Mouse (Mus musculus): ENCODE data around the gene H2al1n. TPM values are rescaled to one million over a fixed set of nuclear protein-coding genes. Genes with fewer than 3 reads are reported as not detected.
"Not testable (repeated sequence)": the region's sequence is repeated elsewhere in the genome, so short reads cannot be mapped to it uniquely, and the experiment has no call there.

The H2al1n gene
- polyA plus RNA-seq (2016; fragmentation: Nextera tagmentation; extraction: Ambion mirVana) = not detected in 2 replicates

DNA sequence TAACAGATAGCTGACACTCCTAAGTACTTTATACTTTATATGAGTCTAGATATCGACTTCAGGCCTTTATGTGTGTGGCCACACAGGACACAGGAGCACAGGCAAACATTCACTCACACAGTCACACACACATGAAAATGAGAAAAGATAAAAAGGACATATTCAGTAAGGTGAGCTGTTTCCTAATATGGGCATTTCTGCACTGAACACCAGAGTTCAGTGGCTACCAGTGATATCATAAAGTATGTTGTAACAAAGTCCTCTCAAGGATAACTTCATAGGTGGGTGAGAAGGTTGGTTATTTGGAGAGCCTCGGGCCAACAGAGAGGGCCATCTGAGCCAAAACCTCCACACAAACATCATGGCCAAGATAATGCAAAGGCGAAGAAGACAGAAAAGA lies at the start of gene H2al1n:
Gene H2al1n, plus strand, starts transcription at position 301 of the 400 bp plus-strand sequence.
- not testable (repeated sequence) for H3K4me1 ChIP-seq; H3K27ac ChIP-seq (replicated peaks); H3K4me3 ChIP-seq; H3K36me3 ChIP-seq (replicated peaks); H3K9me3 ChIP-seq; DNase-seq (ENCODE audit: low spot score); H3K27me3 ChIP-seq (replicated peaks; ENCODE audit: low read depth, poor library complexity, severe bottlenecking)
- WGBS = 87% methylated on average over 3 of the region's 3 CpGs

DNA sequence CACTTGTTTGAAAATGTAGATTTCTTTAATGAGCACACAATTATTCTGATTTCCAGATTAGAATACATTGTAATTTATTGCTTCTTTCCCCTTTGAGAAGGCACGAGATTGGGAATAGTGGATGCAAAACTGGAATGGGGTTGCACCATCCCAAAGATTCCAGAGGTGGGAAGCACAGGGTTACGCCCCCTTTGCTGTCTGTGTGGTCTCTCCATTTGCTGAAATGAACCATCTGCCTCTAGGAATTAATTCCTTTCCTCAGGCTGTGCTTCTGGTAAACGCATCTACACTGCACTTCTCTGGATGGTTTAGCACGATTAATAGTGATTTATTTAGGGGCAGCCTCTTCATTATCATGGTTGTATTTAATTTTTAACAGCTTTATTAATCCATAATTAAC lies 11.7 kb upstream of the H2al1n start:
- no peak for DNase-seq (ENCODE audit: low spot score)
- Histone ChIP-seq H3K9me3 (no peaks in the 10 kb centered on the region), H3K27ac (replicated peaks) (no peak overlapping the region), H3K4me1 (no peaks in the 10 kb centered on the region), H3K36me3 (replicated peaks) (no peaks in the 10 kb centered on the region), H3K4me3 (no peak overlapping the region), H3K27me3 (replicated peaks; ENCODE audit: low read depth, poor library complexity, severe bottlenecking) (no peaks in the 10 kb centered on the region)
- WGBS = 74% methylated on average over 4 of the region's 4 CpGs

DNA sequence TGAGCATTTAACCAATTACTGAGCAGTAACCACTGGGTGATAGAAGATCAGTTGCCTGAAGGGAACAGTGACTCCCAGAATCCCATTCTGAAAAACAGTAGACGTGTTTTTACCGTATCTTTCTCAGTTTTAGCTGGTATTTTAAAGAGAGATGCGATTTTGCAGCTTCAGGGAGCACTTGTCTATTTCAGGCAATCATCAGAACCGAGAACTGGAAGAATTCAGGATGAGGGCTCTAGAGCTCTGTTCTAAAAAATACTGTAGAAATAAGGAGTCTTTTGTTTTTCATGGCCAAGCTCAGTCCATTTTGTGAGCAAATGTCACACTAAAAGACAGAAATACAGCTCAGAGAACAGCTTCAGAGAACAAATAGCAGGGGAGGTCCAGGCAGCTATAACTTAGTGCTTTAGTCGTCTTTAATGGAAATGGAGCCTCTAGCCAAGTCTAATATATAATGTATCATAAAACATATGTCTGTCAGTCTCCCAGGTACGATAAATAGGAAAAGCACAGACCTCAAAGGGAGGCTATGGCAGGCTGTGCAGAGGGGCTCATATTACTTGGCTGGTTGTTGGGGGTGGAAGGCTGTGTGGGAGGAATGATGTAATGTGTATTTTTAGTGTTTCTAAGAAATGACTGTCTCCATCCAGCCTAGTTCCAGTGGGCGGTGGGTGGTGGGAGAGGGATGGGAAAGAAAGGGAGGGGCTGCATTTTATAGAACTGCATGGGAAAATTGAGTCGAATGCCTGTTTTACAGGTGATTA lies 4.7 kb upstream of the H2al1n start:
- DNase-seq (ENCODE audit: low spot score) = peak; percentile 10
- H3K4me1 ChIP-seq = no peaks in the 10 kb centered on the region
- no peaks in the 10 kb centered on the region for H3K27me3 ChIP-seq (replicated peaks; ENCODE audit: low read depth, poor library complexity, severe bottlenecking)
- no peak overlapping the region for H3K27ac ChIP-seq (replicated peaks)
- WGBS = 70% methylated on average over 8 of the region's 8 CpGs
- H3K4me3 ChIP-seq = no peak overlapping the region
- H3K9me3 ChIP-seq = no peaks in the 10 kb centered on the region
- no peaks in the 10 kb centered on the region for H3K36me3 ChIP-seq (replicated peaks)

DNA sequence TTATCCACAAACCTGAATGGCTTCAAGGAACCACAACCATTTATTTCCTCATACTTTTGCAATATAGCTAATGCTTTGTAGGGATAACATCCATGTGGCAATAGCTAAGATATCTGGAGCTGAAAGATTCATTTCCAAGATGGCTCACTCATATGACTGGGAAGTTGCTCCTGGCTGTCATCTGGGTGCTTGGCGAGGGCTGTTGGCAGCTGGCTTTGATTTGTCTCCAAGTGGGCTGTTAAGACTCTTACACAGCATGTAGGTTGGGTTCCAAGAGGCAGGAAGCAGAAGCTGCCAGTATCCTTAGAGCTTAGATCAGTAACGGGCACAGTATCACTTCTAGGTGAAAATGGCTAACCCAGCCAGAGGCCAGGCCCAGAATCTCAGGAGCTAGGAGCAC lies 18.3 kb downstream of the H2al1n start:
- Histone ChIP-seq H3K27ac (replicated peaks) (no peak overlapping the region), H3K36me3 (replicated peaks) (no peaks in the 10 kb centered on the region), H3K27me3 (replicated peaks; ENCODE audit: low read depth, poor library complexity, severe bottlenecking) (no peaks in the 10 kb centered on the region), H3K9me3 (0 out of 2 replicates have a peak, but pooled peaks cover 3% of the 10 kb centered on the region), H3K4me3 (no peak overlapping the region), H3K4me1 (no peaks in the 10 kb centered on the region)
- no peak for DNase-seq (ENCODE audit: low spot score)
- WGBS = 69% methylated on average over 2 of the region's 2 CpGs

DNA sequence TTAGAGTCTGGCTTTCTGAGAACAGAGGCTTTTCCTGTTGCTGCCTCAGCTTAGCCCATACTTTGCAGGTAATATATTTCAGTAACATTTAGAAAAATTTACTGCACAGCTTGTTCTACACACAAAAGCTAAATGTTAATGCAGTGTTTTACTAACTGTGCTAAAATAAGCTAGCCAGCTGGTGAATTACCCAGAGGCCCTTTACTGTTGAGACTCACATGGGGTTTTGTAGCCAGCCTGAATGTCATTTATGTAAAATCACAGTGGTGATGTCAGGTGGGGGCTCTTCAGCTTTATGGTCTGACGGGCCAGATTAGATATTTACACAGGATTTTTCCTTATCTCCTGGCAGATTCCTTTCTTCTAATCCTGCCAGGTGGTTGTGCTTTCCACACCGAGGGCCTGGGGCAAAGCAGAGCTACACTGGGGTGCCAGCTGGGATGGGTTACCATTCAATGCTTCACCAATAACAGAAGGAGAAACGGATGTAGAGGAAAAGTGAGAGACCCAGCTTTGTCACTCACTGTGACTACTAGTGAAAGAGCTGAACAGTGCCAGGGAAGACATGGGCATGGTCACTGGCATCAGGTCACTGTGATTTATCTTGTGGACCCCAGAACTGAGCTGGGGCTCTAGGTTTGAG lies 48.8 kb downstream of the H2al1n start:
- H3K4me1 ChIP-seq = no peaks in the 10 kb centered on the region
- WGBS = 63% methylated on average over 3 of the region's 3 CpGs

More for the DNA sequence above, 48.8 kb downstream of the H2al1n start:
- no peak for DNase-seq (ENCODE audit: low spot score)
- no peaks in the 10 kb centered on the region for H3K27me3 ChIP-seq (replicated peaks; ENCODE audit: low read depth, poor library complexity, severe bottlenecking)
- no peak overlapping the region for H3K4me3 ChIP-seq
- no peaks in the 10 kb centered on the region for H3K36me3 ChIP-seq (replicated peaks)
- H3K27ac ChIP-seq (replicated peaks) = no peak overlapping the region
- no peaks in the 10 kb centered on the region for H3K9me3 ChIP-seq
